Mouse (Mus musculus): Measurements from ENCODE around the gene Myh15. TPM values are rescaled to one million over a fixed set of nuclear protein-coding genes. Genes with fewer than 3 reads are reported as not detected.
"Not testable (repeated sequence)": the region's sequence is repeated elsewhere in the genome, so short reads cannot be mapped to it uniquely, and the experiment has no call there.

The Myh15 gene
- polyA plus RNA-seq, 1 experiment from 2014 or later = not detected

GRCm38 (mm10) chr16:49167325-49167724 is 110.0 kb downstream of the Myh15 start:
- WGBS = 93% methylated on average over 12 of the region's 12 CpGs
- no peak for ATAC-seq (ENCODE audit: low FRiP score)
- Histone ChIP-seq H3K27me3 (no peaks in the 10 kb centered on the region), H3K9me3 (no peaks in the 10 kb centered on the region), H3K4me2 (no peak overlapping the region), H3K4me1 (replicated peaks) (no peaks in the 10 kb centered on the region), H3K9ac (no peak overlapping the region), H3K36me3 (no peaks in the 10 kb centered on the region), H3K27ac (no peak overlapping the region), H3K4me3 (no peak overlapping the region)

- 83% methylated on average over 1 of the region's 1 CpGs for WGBS
- Histone ChIP-seq H3K4me1 (replicated peaks) (peaks cover 8% of the 10 kb centered on the region; the same call in 1 of the 2 replicates), H3K36me3 (no peaks in the 10 kb centered on the region), H3K4me3 (no peak overlapping the region), H3K27ac (no peak overlapping the region), H3K9ac (no peak overlapping the region), H3K4me2 (no peak overlapping the region), H3K27me3 (no peaks in the 10 kb centered on the region), H3K9me3 (no peaks in the 10 kb centered on the region)
- ATAC-seq (ENCODE audit: low FRiP score) = no peak
Measured at GRCm38 (mm10) chr16:49175077-49175476, 117.8 kb downstream of the Myh15 start.

GRCm38 (mm10) chr16:49175729-49176395 is 118.6 kb downstream of the Myh15 start:
- H3K4me3 ChIP-seq = no peak overlapping the region
- H3K27ac ChIP-seq = no peak overlapping the region
- no peaks in the 10 kb centered on the region for H3K36me3 ChIP-seq
- H3K9ac ChIP-seq = no peak overlapping the region
- H3K4me1 ChIP-seq (replicated peaks) = peaks cover 8% of the 10 kb centered on the region; the same call in 1 of the 2 replicates
- H3K4me2 ChIP-seq = no peak overlapping the region
- no peaks in the 10 kb centered on the region for H3K9me3 ChIP-seq
- 60% methylated on average over 8 of the region's 8 CpGs for whole genome bisulfite sequencing
- H3K27me3 ChIP-seq = no peaks in the 10 kb centered on the region
- peak; percentile 61; the same call in 1 of the 2 replicates for ATAC-seq (ENCODE audit: low FRiP score)

- no peak overlapping the region for H3K4me2 ChIP-seq
- no peaks in the 10 kb centered on the region for H3K36me3 ChIP-seq
- no peak overlapping the region for H3K27ac ChIP-seq
- H3K27me3 ChIP-seq = no peaks in the 10 kb centered on the region
- no peak for ATAC-seq (ENCODE audit: low FRiP score)
- H3K4me3 ChIP-seq = no peak overlapping the region
- WGBS = 45% methylated on average over 2 of the region's 2 CpGs
- no peaks in the 10 kb centered on the region for H3K4me1 ChIP-seq (replicated peaks)
- H3K9ac ChIP-seq = no peak overlapping the region
- no peaks in the 10 kb centered on the region for H3K9me3 ChIP-seq
Measured at GRCm38 (mm10) chr16:49193521-49193920, 136.2 kb downstream of the Myh15 start.

- Histone ChIP-seq H3K36me3 (no peaks in the 10 kb centered on the region), H3K4me2 (no peak overlapping the region), H3K4me3 (no peak overlapping the region), H3K9me3 (no peaks in the 10 kb centered on the region), H3K27ac (no peak overlapping the region), H3K4me1 (replicated peaks) (no peaks in the 10 kb centered on the region), H3K9ac (no peak overlapping the region), H3K27me3 (no peaks in the 10 kb centered on the region)
- no peak for ATAC-seq (ENCODE audit: low FRiP score)
- 88% methylated on average over 2 of the region's 2 CpGs for WGBS
Measured at GRCm38 (mm10) chr16:49193986-49194385, 136.7 kb downstream of the Myh15 start.

- no peaks in the 10 kb centered on the region for H3K9me3 ChIP-seq
- no peaks in the 10 kb centered on the region for H3K36me3 ChIP-seq
- no peak overlapping the region for H3K27ac ChIP-seq
- H3K9ac ChIP-seq = no peak overlapping the region
- WGBS = 67% methylated on average over 3 of the region's 3 CpGs
- H3K27me3 ChIP-seq = no peaks in the 10 kb centered on the region
- H3K4me3 ChIP-seq = no peak overlapping the region
- H3K4me2 ChIP-seq = no peak overlapping the region
- no peak for ATAC-seq (ENCODE audit: low FRiP score)
- no peaks in the 10 kb centered on the region for H3K4me1 ChIP-seq (replicated peaks)
Measured at GRCm38 (mm10) chr16:49196290-49196689, 139.0 kb downstream of the Myh15 start.

GRCm38 (mm10) chr16:49197951-49198350 is 140.7 kb downstream of the Myh15 start:
- 68% methylated on average over 3 of the region's 3 CpGs for WGBS
- no peak overlapping the region for H3K27ac ChIP-seq

GRCm38 (mm10) chr16:49223733-49224132 is 166.4 kb downstream of the Myh15 start:
- 79% methylated on average over 8 of the region's 8 CpGs for WGBS
- Histone ChIP-seq H3K9ac (no peak overlapping the region), H3K4me1 (replicated peaks) (no peaks in the 10 kb centered on the region), H3K36me3 (no peaks in the 10 kb centered on the region), H3K27ac (no peak overlapping the region), H3K4me2 (no peak overlapping the region), H3K27me3 (no peaks in the 10 kb centered on the region), H3K9me3 (peaks cover 3% of the 10 kb centered on the region; the same call in 1 of the 2 replicates), H3K4me3 (no peak overlapping the region)
- ATAC-seq (ENCODE audit: low FRiP score) = no peak

More at GRCm38 (mm10) chr16:49197951-49198350, 140.7 kb downstream of the Myh15 start:
- ATAC-seq (ENCODE audit: low FRiP score) = no peak
- Histone ChIP-seq H3K4me2 (no peak overlapping the region), H3K4me1 (replicated peaks) (no peaks in the 10 kb centered on the region), H3K4me3 (no peak overlapping the region), H3K36me3 (no peaks in the 10 kb centered on the region), H3K9me3 (no peaks in the 10 kb centered on the region), H3K9ac (no peak overlapping the region), H3K27me3 (no peaks in the 10 kb centered on the region)

GRCm38 (mm10) chr16:49243517-49243916 is 186.2 kb downstream of the Myh15 start:
- not testable (repeated sequence) for H3K9me3 ChIP-seq; H3K36me3 ChIP-seq; H3K27me3 ChIP-seq; H3K27ac ChIP-seq; ATAC-seq (ENCODE audit: low FRiP score); H3K4me3 ChIP-seq; H3K9ac ChIP-seq; H3K4me2 ChIP-seq; H3K4me1 ChIP-seq (replicated peaks)
- 97% methylated on average over 1 of the region's 1 CpGs for WGBS

Other genes with a start within 250 kb of the Myh15 start
- not detected in 2 replicates for gene Retnlb, start 240.6 kb upstream of the Myh15 start, polyA plus RNA-seq (2015; fragmentation: Nextera tagmentation; extraction: Ambion mirVana)
- not detected in 2 replicates for gene Retnla, start 214.9 kb upstream of the Myh15 start, polyA plus RNA-seq (2015; fragmentation: Nextera tagmentation; extraction: Ambion mirVana)
- 0.51 and 1.1 TPM in 2 replicates for gene Retnlg, start 184.9 kb upstream of the Myh15 start, polyA plus RNA-seq (2015; fragmentation: Nextera tagmentation; extraction: Ambion mirVana)
- gene Dzip3, start 63.3 kb upstream of the Myh15 start, polyA plus RNA-seq (2015; fragmentation: Nextera tagmentation; extraction: Ambion mirVana) = 50.4 and 51.7 TPM in 2 replicates
- gene Cip2a, start 63.3 kb upstream of the Myh15 start, polyA plus RNA-seq (2015; fragmentation: Nextera tagmentation; extraction: Ambion mirVana) = 8.5 and 10.5 TPM in 2 replicates